Comparison of ENCODE assay signal across 14 mouse cellular contexts in the genomic region with DNA sequence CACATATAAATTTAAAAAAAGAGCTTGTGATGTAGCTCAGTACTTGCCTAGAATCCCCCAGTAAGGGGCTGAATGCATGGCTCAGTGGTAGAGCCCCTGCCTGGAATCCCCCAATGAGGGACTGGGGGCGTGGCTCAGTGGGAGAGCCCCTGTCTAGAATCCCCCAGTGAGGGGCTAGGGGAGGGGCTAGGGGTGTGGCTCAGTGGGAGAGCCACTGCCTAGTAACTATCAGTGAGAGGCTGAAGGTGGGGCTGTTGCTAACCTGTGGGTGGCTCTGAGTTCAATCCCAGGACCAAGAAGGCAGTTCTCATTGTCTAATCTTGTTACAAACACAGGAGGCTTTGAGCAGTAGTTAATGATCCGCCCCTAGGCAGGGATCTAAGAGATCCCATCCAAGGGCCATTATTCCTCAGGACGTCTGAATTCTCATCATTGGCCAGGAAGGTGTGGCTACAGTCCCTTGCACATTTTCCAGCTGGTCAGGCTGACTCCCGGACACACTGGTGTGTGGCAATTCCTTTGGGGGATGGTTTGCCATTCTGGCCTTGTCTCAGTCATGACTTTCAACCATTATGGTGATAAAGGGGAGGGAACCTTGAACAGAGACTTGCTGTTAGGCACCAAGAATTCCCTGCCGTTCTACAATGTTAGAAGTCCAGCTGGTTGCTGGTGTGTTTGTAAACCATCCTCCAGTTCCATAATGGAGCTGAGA. TPM values are rescaled to one million over a fixed set of nuclear protein-coding genes. Genes with fewer than 3 reads are reported as not detected.
DNase-seq lines count a peak whose midpoint lies in the region; ATAC-seq lines count a peak whose summit lies in the region.
"Had no signal": no experiment of that assay in that cellular context is flagged by ENCODE, and none has a peak within 500 bp of the region (broad histone marks: within the 10 kb centered on the region; RNA-seq: fewer than 3 reads in every experiment).

No protein-coding gene starts in this region.

- intact Hi-C loops in left cerebral cortex, postnatal 4 days (cut with DNase I), result no loop called here

- H3K4me1 ChIP-seq in heart, embryonic 12.5 days (replicated peaks), result peaks cover 4% of the 10 kb centered on the region
- peaks cover 9% of the 10 kb centered on the region; the same call in 1 of the 2 replicates for H3K4me1 ChIP-seq in heart, embryonic 10.5 days
- H3K4me1 ChIP-seq in midbrain, embryonic 13.5 days (replicated peaks), result no peaks in the 10 kb centered on the region
- no peaks in the 10 kb centered on the region for H3K4me1 ChIP-seq in midbrain, embryonic 14.5 days (ENCODE audit: control insufficient read depth, insufficient read depth, low read length)
- H3K4me1 ChIP-seq in liver, embryonic 16.5 days (ENCODE audit: control insufficient read depth, low read depth, low read length), result peaks cover 7% of the 10 kb centered on the region
- H3K4me1 ChIP-seq: embryonic facial prominence, embryonic 15.5 days had no signal

- H3K4me2 ChIP-seq in heart, embryonic 12.5 days, result no peak overlapping the region
- H3K4me2 ChIP-seq in midbrain, embryonic 13.5 days (replicated peaks), result no peak overlapping the region
- no peak overlapping the region for H3K4me2 ChIP-seq in midbrain, embryonic 14.5 days (ENCODE audit: low read length)
- no peak overlapping the region for H3K4me2 ChIP-seq in liver, embryonic 16.5 days (ENCODE audit: low read depth, low read length)
- H3K4me2 ChIP-seq: embryonic facial prominence, embryonic 15.5 days; liver, embryonic 15.5 days had no signal

- no peaks in the 10 kb centered on the region for H3K27me3 ChIP-seq in heart, embryonic 12.5 days (replicated peaks)
- no peaks in the 10 kb centered on the region for H3K27me3 ChIP-seq in heart, embryonic 10.5 days (ENCODE audit: insufficient read depth, poor library complexity, severe bottlenecking)
- H3K27me3 ChIP-seq in midbrain, embryonic 13.5 days, result no peaks in the 10 kb centered on the region
- H3K27me3 ChIP-seq in midbrain, embryonic 14.5 days (ENCODE audit: control insufficient read depth, insufficient read depth, low read length), result no peaks in the 10 kb centered on the region
- no peaks in the 10 kb centered on the region for H3K27me3 ChIP-seq in liver, embryonic 16.5 days (ENCODE audit: control insufficient read depth, insufficient read depth, low read depth, low read length)
- H3K27me3 ChIP-seq: embryonic facial prominence, embryonic 15.5 days; liver, embryonic 15.5 days had no signal

- peak; percentile 53; the same call in 1 of the 2 replicates for ATAC-seq in heart, embryonic 12.5 days (ENCODE audit: insufficient number of reproducible peaks, low FRiP score)
- 0 out of 2 replicates have a peak, but pooled peaks have one; percentile 18 for ATAC-seq in midbrain, embryonic 13.5 days
- ATAC-seq in midbrain, embryonic 14.5 days (ENCODE audit: low FRiP score, low TSS enrichment), result no peak
- peak; percentile 19; the same call in 1 of the 2 replicates for ATAC-seq in liver, embryonic 16.5 days (ENCODE audit: low read depth)

- WGBS in heart, embryonic 12.5 days, result 58% methylated on average over 5 of the region's 5 CpGs
- WGBS in heart, embryonic 10.5 days, result 52% methylated on average over 5 of the region's 5 CpGs
- WGBS in midbrain, embryonic 13.5 days, result 70% methylated on average over 5 of the region's 5 CpGs
- WGBS in midbrain, embryonic 14.5 days, result 61% methylated on average over 5 of the region's 5 CpGs
- 48% methylated on average over 5 of the region's 5 CpGs for WGBS in liver, embryonic 16.5 days (ENCODE audit: insufficient replicate concordance)

- H3K9ac ChIP-seq in heart, embryonic 12.5 days, result no peak overlapping the region
- no peak overlapping the region for H3K9ac ChIP-seq in midbrain, embryonic 13.5 days (replicated peaks)
- no peak overlapping the region for H3K9ac ChIP-seq in midbrain, embryonic 14.5 days (replicated peaks; ENCODE audit: low read length)
- H3K9ac ChIP-seq in liver, embryonic 16.5 days (ENCODE audit: low read depth, low read length), result no peak overlapping the region
- H3K9ac ChIP-seq: embryonic facial prominence, embryonic 15.5 days; liver, embryonic 15.5 days had no signal

- peaks cover 43% of the 10 kb centered on the region for H3K36me3 ChIP-seq in heart, embryonic 12.5 days
- H3K36me3 ChIP-seq in heart, embryonic 10.5 days, result peaks cover 49% of the 10 kb centered on the region
- peaks cover 47% of the 10 kb centered on the region for H3K36me3 ChIP-seq in midbrain, embryonic 13.5 days
- peaks cover 46% of the 10 kb centered on the region for H3K36me3 ChIP-seq in midbrain, embryonic 14.5 days (ENCODE audit: control insufficient read depth, insufficient read depth, low read length)
- H3K36me3 ChIP-seq in liver, embryonic 16.5 days (ENCODE audit: control insufficient read depth, insufficient read depth), result peaks cover 15% of the 10 kb centered on the region

- H3K9me3 ChIP-seq in heart, embryonic 12.5 days (replicated peaks), result no peaks in the 10 kb centered on the region
- no peaks in the 10 kb centered on the region for H3K9me3 ChIP-seq in heart, embryonic 10.5 days
- no peaks in the 10 kb centered on the region for H3K9me3 ChIP-seq in midbrain, embryonic 13.5 days
- no peaks in the 10 kb centered on the region for H3K9me3 ChIP-seq in midbrain, embryonic 14.5 days (ENCODE audit: control insufficient read depth, low read length)
- no peaks in the 10 kb centered on the region for H3K9me3 ChIP-seq in liver, embryonic 16.5 days (replicated peaks; ENCODE audit: control insufficient read depth, low read length)
- H3K9me3 ChIP-seq: embryonic facial prominence, embryonic 15.5 days; liver, embryonic 15.5 days had no signal

- H3K4me3 ChIP-seq in heart, embryonic 12.5 days, result no peak overlapping the region
- H3K4me3 ChIP-seq in heart, embryonic 10.5 days, result no peak overlapping the region
- no peak overlapping the region for H3K4me3 ChIP-seq in midbrain, embryonic 13.5 days (replicated peaks)
- no peak overlapping the region for H3K4me3 ChIP-seq in midbrain, embryonic 14.5 days (replicated peaks; ENCODE audit: low read depth, low read length)
- H3K4me3 ChIP-seq in liver, embryonic 16.5 days (ENCODE audit: low read depth, low read length), result no peak overlapping the region
- H3K4me3 ChIP-seq: embryonic facial prominence, embryonic 15.5 days; liver, embryonic 15.5 days had no signal

- DNase-seq in heart, embryonic 10.5 days (ENCODE audit: low spot score), result no peak
- no peak for DNase-seq in midbrain, embryonic 14.5 days
- peak; percentile 94 for DNase-seq in R1 (ENCODE audit: low read depth, low spot score)
- DNase-seq in gastrocnemius, adult 18-20 months (ENCODE audit: low spot score), result no peak
- DNase-seq in left cerebral cortex, postnatal 4 days, result no peak
- DNase-seq: cerebellum, adult 9-11 months; kidney, postnatal 36 days had no signal

- H3K27ac ChIP-seq in heart, embryonic 12.5 days (ENCODE audit: poor library complexity, severe bottlenecking), result no peak overlapping the region
- H3K27ac ChIP-seq in heart, embryonic 10.5 days, result no peak overlapping the region
- no peak overlapping the region for H3K27ac ChIP-seq in midbrain, embryonic 13.5 days
- no peak overlapping the region for H3K27ac ChIP-seq in midbrain, embryonic 14.5 days (replicated peaks; ENCODE audit: low read depth, low read length)
- no peak overlapping the region; the same call in 1 of the 2 replicates for H3K27ac ChIP-seq in liver, embryonic 16.5 days (ENCODE audit: low read length)
- H3K27ac ChIP-seq: embryonic facial prominence, embryonic 15.5 days; liver, embryonic 15.5 days had no signal

RNA-seq across cellular contexts. Expression of a gene that starts 2.6 kb away (rescaled TPM):
- 0.44 and 2.5 TPM in 2 replicates for polyA plus RNA-seq in heart, embryonic 12.5 days (2016; fragmentation: Nextera tagmentation; extraction: Ambion mirVana)
- polyA plus RNA-seq in heart, embryonic 10.5 days (2016; fragmentation: Nextera tagmentation; extraction: Ambion mirVana), result 1.8 and 2.7 TPM in 2 replicates
- polyA plus RNA-seq in midbrain, embryonic 13.5 days (2015; fragmentation: Nextera tagmentation; extraction: Ambion mirVana), result 0.46 and 0.73 TPM in 2 replicates
- polyA plus RNA-seq in midbrain, embryonic 14.5 days (2014; fragmentation: Nextera tagmentation; extraction: Ambion mirVana), result 0.15 and 0.20 TPM in 2 replicates
- 0.08 and 0.09 TPM in 2 replicates for polyA plus RNA-seq in liver, embryonic 16.5 days (2015; fragmentation: Nextera tagmentation; extraction: Ambion mirVana)
- total RNA-seq in gastrocnemius, adult 18-20 months (2021), result not detected
- under 1 TPM; 0.24 to 0.54 TPM for total RNA-seq in left cerebral cortex, postnatal 4 days (2021)

RNA-seq across cellular contexts. Expression of a gene that starts 10.7 kb away (rescaled TPM):
- 1,789 and 1,831 TPM in 2 replicates for polyA plus RNA-seq in heart, embryonic 12.5 days (2016; fragmentation: Nextera tagmentation; extraction: Ambion mirVana)
- polyA plus RNA-seq in heart, embryonic 10.5 days (2016; fragmentation: Nextera tagmentation; extraction: Ambion mirVana), result 1,107 and 1,574 TPM in 2 replicates
- 1,046 and 1,055 TPM in 2 replicates for polyA plus RNA-seq in midbrain, embryonic 13.5 days (2015; fragmentation: Nextera tagmentation; extraction: Ambion mirVana)
- polyA plus RNA-seq in midbrain, embryonic 14.5 days (2014; fragmentation: Nextera tagmentation; extraction: Ambion mirVana), result 999 and 1,303 TPM in 2 replicates
- polyA plus RNA-seq in liver, embryonic 16.5 days (2015; fragmentation: Nextera tagmentation; extraction: Ambion mirVana), result 566 and 597 TPM in 2 replicates
- total RNA-seq in gastrocnemius, adult 18-20 months (2021), result 1,000 to 10,000 TPM; 2,016 to 2,070 TPM
- total RNA-seq in left cerebral cortex, postnatal 4 days (2021), result 100 to 1,000 TPM; 573 to 579 TPM

RNA-seq across cellular contexts. Expression of a gene that starts 16.5 kb away (rescaled TPM):
- polyA plus RNA-seq in heart, embryonic 12.5 days (2016; fragmentation: Nextera tagmentation; extraction: Ambion mirVana), result 0.09 and 0.44 TPM in 2 replicates
- polyA plus RNA-seq in heart, embryonic 10.5 days (2016; fragmentation: Nextera tagmentation; extraction: Ambion mirVana), result 0.19 and 0.27 TPM in 2 replicates
- polyA plus RNA-seq in midbrain, embryonic 13.5 days (2015; fragmentation: Nextera tagmentation; extraction: Ambion mirVana), result 0.14 and 0.31 TPM in 2 replicates
- 0.34 and 0.47 TPM in 2 replicates for polyA plus RNA-seq in midbrain, embryonic 14.5 days (2014; fragmentation: Nextera tagmentation; extraction: Ambion mirVana)
- polyA plus RNA-seq in liver, embryonic 16.5 days (2015; fragmentation: Nextera tagmentation; extraction: Ambion mirVana), result 0.21 and 0.34 TPM in 2 replicates
- total RNA-seq in gastrocnemius, adult 18-20 months (2021), result not detected
- total RNA-seq in left cerebral cortex, postnatal 4 days (2021), result not detected
- total RNA-seq: left cerebral cortex, adult 18-20 months had no signal

RNA-seq across cellular contexts. Expression of a gene that starts 20.4 kb away (rescaled TPM):
- polyA plus RNA-seq in heart, embryonic 12.5 days (2016; fragmentation: Nextera tagmentation; extraction: Ambion mirVana), result 1.1 and 1.4 TPM in 2 replicates
- polyA plus RNA-seq in heart, embryonic 10.5 days (2016; fragmentation: Nextera tagmentation; extraction: Ambion mirVana), result 5.5 and 5.9 TPM in 2 replicates
- polyA plus RNA-seq in midbrain, embryonic 13.5 days (2015; fragmentation: Nextera tagmentation; extraction: Ambion mirVana), result not detected in 2 replicates
- polyA plus RNA-seq in midbrain, embryonic 14.5 days (2014; fragmentation: Nextera tagmentation; extraction: Ambion mirVana), result not detected in 2 replicates
- polyA plus RNA-seq in liver, embryonic 16.5 days (2015; fragmentation: Nextera tagmentation; extraction: Ambion mirVana), result not detected in 2 replicates
- not detected for total RNA-seq in gastrocnemius, adult 18-20 months (2021)
- not detected for total RNA-seq in left cerebral cortex, postnatal 4 days (2021)
- total RNA-seq: left cerebral cortex, adult 18-20 months had no signal
- polyA plus RNA-seq: embryonic facial prominence, embryonic 15.5 days; liver, embryonic 15.5 days; neural tube, embryonic 14.5 days had no signal

RNA-seq across cellular contexts. Expression of a gene that starts 26.7 kb away (rescaled TPM):
- 4.9 and 5.1 TPM in 2 replicates for polyA plus RNA-seq in heart, embryonic 12.5 days (2016; fragmentation: Nextera tagmentation; extraction: Ambion mirVana)
- polyA plus RNA-seq in heart, embryonic 10.5 days (2016; fragmentation: Nextera tagmentation; extraction: Ambion mirVana), result 5.6 and 8.3 TPM in 2 replicates
- 12.9 and 13.3 TPM in 2 replicates for polyA plus RNA-seq in midbrain, embryonic 13.5 days (2015; fragmentation: Nextera tagmentation; extraction: Ambion mirVana)
- 13.1 and 15.4 TPM in 2 replicates for polyA plus RNA-seq in midbrain, embryonic 14.5 days (2014; fragmentation: Nextera tagmentation; extraction: Ambion mirVana)
- polyA plus RNA-seq in liver, embryonic 16.5 days (2015; fragmentation: Nextera tagmentation; extraction: Ambion mirVana), result 2.7 and 3.5 TPM in 2 replicates
- total RNA-seq in gastrocnemius, adult 18-20 months (2021), result 10 to 100 TPM; 12.5 to 12.9 TPM
- 10 to 100 TPM; 69.9 to 79.7 TPM for total RNA-seq in left cerebral cortex, postnatal 4 days (2021)
